Mouse (Mus musculus): ENCODE measurements around the gene Gabpb1. TPM values are rescaled to one million over a fixed set of nuclear protein-coding genes. Genes with fewer than 3 reads are reported as not detected.

The Gabpb1 gene
- polyA plus RNA-seq, 1 experiment from 2014 or later: 41.6 TPM

- no peak overlapping the region for H3K27ac ChIP-seq (replicated peaks)
- 69% methylated on average over 4 of the region's 4 CpGs for WGBS
- no peak overlapping the region for H3K4me3 ChIP-seq (replicated peaks)
- no peak for ATAC-seq (ENCODE audit: insufficient number of reproducible peaks, low FRiP score, low TSS enrichment, low read depth)
- H3K4me1 ChIP-seq: peaks cover 8% of the 10 kb centered on the region
- H3K4me2 ChIP-seq (replicated peaks): no peak overlapping the region
- H3K9ac ChIP-seq: no peak overlapping the region
- H3K27me3 ChIP-seq: no peaks in the 10 kb centered on the region
- H3K9me3 ChIP-seq (replicated peaks): no peaks in the 10 kb centered on the region
- no peaks in the 10 kb centered on the region for H3K36me3 ChIP-seq
These were observed 69.5 kb downstream of the Gabpb1 start for GRCm38 (mm10) chr2:126606688-126607062.

GRCm38 (mm10) chr2:126606061-126606687 is 70.0 kb downstream of the Gabpb1 start:
- Histone ChIP-seq H3K4me2 (replicated peaks) (no peak overlapping the region), H3K4me1 (peaks cover 8% of the 10 kb centered on the region), H3K9ac (no peak overlapping the region), H3K9me3 (replicated peaks) (no peaks in the 10 kb centered on the region), H3K27me3 (no peaks in the 10 kb centered on the region), H3K4me3 (replicated peaks) (no peak overlapping the region), H3K27ac (replicated peaks) (no peak overlapping the region), H3K36me3 (no peaks in the 10 kb centered on the region)
- WGBS: 85% methylated on average over 15 of the region's 15 CpGs
- ATAC-seq (ENCODE audit: insufficient number of reproducible peaks, low FRiP score, low TSS enrichment, low read depth): no peak

GRCm38 (mm10) chr2:126601918-126602600 is 74.1 kb downstream of the Gabpb1 start:
- no peaks in the 10 kb centered on the region for H3K9me3 ChIP-seq (replicated peaks)
- H3K4me2 ChIP-seq (replicated peaks): no peak overlapping the region
- no peak overlapping the region for H3K27ac ChIP-seq (replicated peaks)
- WGBS: 81% methylated on average over 14 of the region's 14 CpGs
- ATAC-seq (ENCODE audit: insufficient number of reproducible peaks, low FRiP score, low TSS enrichment, low read depth): no peak
- H3K4me1 ChIP-seq: 0 out of 2 replicates have a peak, but pooled peaks cover 8% of the 10 kb centered on the region
- H3K9ac ChIP-seq: no peak overlapping the region
- H3K4me3 ChIP-seq (replicated peaks): no peak overlapping the region
- H3K27me3 ChIP-seq: no peaks in the 10 kb centered on the region
- no peaks in the 10 kb centered on the region for H3K36me3 ChIP-seq

GRCm38 (mm10) chr2:126600533-126600932 is 75.6 kb downstream of the Gabpb1 start:
- Histone ChIP-seq H3K36me3 (no peaks in the 10 kb centered on the region), H3K4me3 (replicated peaks) (no peak overlapping the region), H3K4me2 (replicated peaks) (no peak overlapping the region), H3K9ac (no peak overlapping the region), H3K27ac (replicated peaks) (no peak overlapping the region), H3K9me3 (replicated peaks) (no peaks in the 10 kb centered on the region), H3K27me3 (no peaks in the 10 kb centered on the region), H3K4me1 (0 out of 2 replicates have a peak, but pooled peaks cover 8% of the 10 kb centered on the region)
- 85% methylated on average over 14 of the region's 14 CpGs for WGBS
- ATAC-seq (ENCODE audit: insufficient number of reproducible peaks, low FRiP score, low TSS enrichment, low read depth): no peak

GRCm38 (mm10) chr2:126599005-126599404 is 77.1 kb downstream of the Gabpb1 start:
- WGBS: 10% methylated on average over 3 of the region's 3 CpGs
- H3K36me3 ChIP-seq: no peaks in the 10 kb centered on the region
- no peak overlapping the region for H3K9ac ChIP-seq
- no peaks in the 10 kb centered on the region for H3K27me3 ChIP-seq
- no peak for ATAC-seq (ENCODE audit: insufficient number of reproducible peaks, low FRiP score, low TSS enrichment, low read depth)
- no peaks in the 10 kb centered on the region for H3K9me3 ChIP-seq (replicated peaks)
- peak overlapping the region; percentile 22 for H3K4me2 ChIP-seq (replicated peaks)
- no peak overlapping the region for H3K4me3 ChIP-seq (replicated peaks)
- H3K4me1 ChIP-seq: 0 out of 2 replicates have a peak, but pooled peaks cover 11% of the 10 kb centered on the region
- H3K27ac ChIP-seq (replicated peaks): no peak overlapping the region

- H3K27ac ChIP-seq (replicated peaks): no peak overlapping the region
These were observed 77.8 kb downstream of the Gabpb1 start for GRCm38 (mm10) chr2:126598359-126598758.

GRCm38 (mm10) chr2:126597279-126598241 is 78.6 kb downstream of the Gabpb1 start:
- Histone ChIP-seq H3K9ac (no peak overlapping the region), H3K4me1 (0 out of 2 replicates have a peak, but pooled peaks cover 11% of the 10 kb centered on the region), H3K36me3 (no peaks in the 10 kb centered on the region), H3K27ac (replicated peaks) (no peak overlapping the region), H3K4me3 (replicated peaks) (no peak overlapping the region), H3K9me3 (replicated peaks) (no peaks in the 10 kb centered on the region), H3K27me3 (no peaks in the 10 kb centered on the region), H3K4me2 (replicated peaks) (no peak overlapping the region)
- WGBS: 80% methylated on average over 20 of the region's 20 CpGs
- ATAC-seq (ENCODE audit: insufficient number of reproducible peaks, low FRiP score, low TSS enrichment, low read depth): peak; percentile 44

More at GRCm38 (mm10) chr2:126598359-126598758, 77.8 kb downstream of the Gabpb1 start:
- Histone ChIP-seq H3K9me3 (replicated peaks) (no peaks in the 10 kb centered on the region), H3K27me3 (no peaks in the 10 kb centered on the region), H3K4me3 (replicated peaks) (no peak overlapping the region), H3K4me1 (0 out of 2 replicates have a peak, but pooled peaks cover 11% of the 10 kb centered on the region), H3K4me2 (replicated peaks) (no peak overlapping the region), H3K36me3 (no peaks in the 10 kb centered on the region), H3K9ac (no peak overlapping the region)
- 51% methylated on average over 2 of the region's 2 CpGs for WGBS
- ATAC-seq (ENCODE audit: insufficient number of reproducible peaks, low FRiP score, low TSS enrichment, low read depth): no peak

- H3K4me2 ChIP-seq (replicated peaks): no peak overlapping the region
- ATAC-seq (ENCODE audit: insufficient number of reproducible peaks, low FRiP score, low TSS enrichment, low read depth): no peak
- no peak overlapping the region for H3K4me3 ChIP-seq (replicated peaks)
- no peaks in the 10 kb centered on the region for H3K27me3 ChIP-seq
- H3K9ac ChIP-seq: no peak overlapping the region
- no peaks in the 10 kb centered on the region for H3K9me3 ChIP-seq (replicated peaks)
- no peak overlapping the region for H3K27ac ChIP-seq (replicated peaks)
- H3K4me1 ChIP-seq: 0 out of 2 replicates have a peak, but pooled peaks cover 11% of the 10 kb centered on the region
- H3K36me3 ChIP-seq: no peaks in the 10 kb centered on the region
- 94% methylated on average over 7 of the region's 7 CpGs for WGBS
These were observed 79.6 kb downstream of the Gabpb1 start for GRCm38 (mm10) chr2:126596347-126597072.

GRCm38 (mm10) chr2:126593831-126594610 is 82.1 kb downstream of the Gabpb1 start:
- Histone ChIP-seq H3K9ac (no peak overlapping the region), H3K4me1 (0 out of 2 replicates have a peak, but pooled peaks cover 5% of the 10 kb centered on the region), H3K27me3 (no peaks in the 10 kb centered on the region), H3K4me3 (replicated peaks) (peak overlapping the region; percentile 38), H3K4me2 (replicated peaks) (peak overlapping the region; percentile 56), H3K27ac (replicated peaks) (no peak overlapping the region), H3K9me3 (replicated peaks) (no peaks in the 10 kb centered on the region), H3K36me3 (no peaks in the 10 kb centered on the region)
- no peak for ATAC-seq (ENCODE audit: insufficient number of reproducible peaks, low FRiP score, low TSS enrichment, low read depth)
- WGBS: 28% methylated on average over 26 of the region's 26 CpGs

GRCm38 (mm10) chr2:126591304-126591703 is 84.8 kb downstream of the Gabpb1 start:
- H3K9ac ChIP-seq: no peak overlapping the region
- H3K4me1 ChIP-seq: 0 out of 2 replicates have a peak, but pooled peaks cover 5% of the 10 kb centered on the region
- no peaks in the 10 kb centered on the region for H3K36me3 ChIP-seq
- no peaks in the 10 kb centered on the region for H3K9me3 ChIP-seq (replicated peaks)
- H3K4me3 ChIP-seq (replicated peaks): no peak overlapping the region
- no peak for ATAC-seq (ENCODE audit: insufficient number of reproducible peaks, low FRiP score, low TSS enrichment, low read depth)
- H3K27me3 ChIP-seq: no peaks in the 10 kb centered on the region
- no peak overlapping the region for H3K27ac ChIP-seq (replicated peaks)
- 92% methylated on average over 4 of the region's 4 CpGs for WGBS
- no peak overlapping the region for H3K4me2 ChIP-seq (replicated peaks)
